Mouse (Mus musculus): Measurements from ENCODE around the gene Nrarp.

Nrarp gene

DNA sequence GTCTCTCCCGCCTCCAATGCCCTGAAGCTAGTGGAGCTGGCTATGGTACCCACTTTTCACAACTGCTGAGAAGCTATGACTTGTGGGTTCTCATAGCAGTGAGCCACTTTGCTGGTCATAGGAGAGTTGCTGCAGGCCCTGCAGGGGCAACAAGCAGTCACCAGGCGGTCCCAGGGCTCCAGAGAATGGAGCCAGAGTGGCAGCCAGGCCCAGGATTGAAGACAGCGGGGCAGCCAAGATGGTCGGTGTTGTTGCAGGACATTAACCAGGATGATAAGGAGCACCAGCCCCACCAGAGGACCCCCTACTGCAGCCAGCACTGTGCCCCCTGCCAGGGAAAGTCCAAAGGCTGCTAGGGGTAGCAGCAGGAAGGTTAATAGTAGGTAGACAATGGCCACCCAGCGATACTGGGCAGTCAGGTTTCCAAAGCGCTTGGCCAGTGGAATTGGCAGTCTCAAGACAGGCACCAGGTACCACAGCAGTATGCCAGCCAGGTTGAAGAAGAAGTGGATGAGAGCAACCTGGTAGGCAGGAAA is 48.5 kb downstream of the Nrarp start:
- no peak for DNase-seq (ENCODE audit: low spot score in 2 of 2)

DNA sequence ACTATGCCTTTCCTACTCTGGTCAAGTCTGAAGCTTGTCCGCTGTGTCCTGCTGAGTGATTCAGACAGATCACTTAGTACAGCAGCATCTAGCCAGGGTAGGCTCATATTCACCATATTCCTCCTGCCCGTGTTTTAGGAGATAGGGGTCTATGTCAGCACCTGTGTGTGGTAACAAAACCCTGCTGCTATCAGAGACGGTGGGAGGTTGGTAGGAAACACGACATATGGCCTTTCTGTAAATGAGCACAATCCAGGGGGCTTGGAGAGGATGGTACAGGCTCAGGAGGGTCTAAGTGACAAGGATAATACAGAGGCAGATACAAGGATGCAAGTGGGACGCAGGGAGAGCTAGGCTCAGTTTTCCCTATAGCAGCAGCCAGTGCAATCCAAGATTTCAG is 49.0 kb downstream of the Nrarp start:
- no peak for DNase-seq (ENCODE audit: low spot score in 2 of 2)

DNA sequence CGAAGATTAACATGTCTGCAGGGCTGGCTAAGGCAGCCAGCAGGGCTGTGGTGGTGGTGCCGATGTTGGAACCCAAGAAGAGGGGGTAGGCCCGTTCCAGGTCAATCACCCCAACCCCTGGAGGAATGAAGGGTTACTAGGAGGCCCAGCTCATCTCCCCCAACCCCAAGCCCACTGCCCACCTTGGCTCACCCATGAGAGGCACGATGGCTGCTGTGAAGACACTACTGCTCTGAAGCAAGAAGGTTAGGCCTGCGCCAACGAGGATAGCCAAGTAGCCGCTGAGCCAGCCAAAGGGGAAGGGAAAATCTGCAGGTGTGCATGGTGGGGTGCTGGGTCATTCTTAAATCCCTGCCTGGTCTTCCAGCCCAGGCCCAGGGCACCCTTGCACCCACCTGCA is 50.0 kb downstream of the Nrarp start:
- DNase-seq (ENCODE audit: low spot score in 2 of 2) = no peak

DNA sequence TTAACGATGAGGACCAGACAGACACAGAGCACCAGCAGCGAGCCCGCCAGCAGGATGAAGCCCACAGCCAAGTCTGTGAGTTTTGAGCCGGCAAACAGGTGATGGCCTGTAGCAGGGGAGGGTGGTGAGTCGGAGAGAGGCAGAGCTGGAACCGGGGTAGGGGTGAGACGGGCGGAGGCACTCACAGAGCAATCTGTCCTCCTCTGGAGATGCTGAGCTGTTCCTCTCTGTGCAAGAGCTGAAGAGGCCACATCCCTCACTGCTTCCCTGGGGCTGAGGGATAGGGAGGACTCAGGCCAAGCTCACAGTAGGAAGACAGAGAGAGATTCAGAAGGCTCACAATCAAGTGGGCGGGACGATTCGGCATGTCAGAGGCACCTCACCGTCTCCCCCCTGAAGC is 50.5 kb downstream of the Nrarp start:
- DNase-seq (ENCODE audit: low spot score in 2 of 2) = no peak
